Mouse (Mus musculus) cerebellum, adult 2 months (tissue): ENCODE data around the gene Col15a1. TPM values are rescaled to one million over a fixed set of nuclear protein-coding genes. Genes with fewer than 3 reads are reported as not detected.

Experiments used
- DNase-seq, 2 experiments: peaks; one replicate each; pipeline ENCODE4 v3.0.0; 2021
- H3K27ac ChIP-seq: fragments of 200-500 bp; 2 replicates; pipeline ENCODE4 v1.5.1; 2012; ENCODE audit warnings: low read length, control low read depth, inconsistent platforms; ENCODE audit not compliant: insufficient read depth
- H3K27me3 ChIP-seq: fragments of 200-500 bp; 2 replicates; pipeline ENCODE4 v1.6.1; 2012; ENCODE audit warnings: inconsistent platforms, mild to moderate bottlenecking, low read length, moderate library complexity; ENCODE audit not compliant: control insufficient read depth, insufficient read depth
- H3K4me1 ChIP-seq: fragments of 200-500 bp; 2 replicates; pipeline ENCODE4 v1.6.1; 2011; ENCODE audit warnings: low read length; ENCODE audit not compliant: control insufficient read depth, insufficient read depth
- H3K4me3 ChIP-seq: fragments of 200-500 bp; replicated peaks from 2 replicates; pipeline ENCODE3; 2011; ENCODE audit warnings: mild to moderate bottlenecking, low read depth, low read length, control low read depth; ENCODE audit not compliant: insufficient read depth
- CTCF ChIP-seq: fragments of 200-500 bp; IDR thresholded peaks from 2 replicates; pipeline ENCODE4 v1.5.1; 2011; ENCODE audit warnings: low read depth, mild to moderate bottlenecking, control low read depth, low read length, moderate library complexity, borderline replicate concordance; ENCODE audit not compliant: insufficient read depth
- POLR2A ChIP-seq: fragments of 200-500 bp; IDR thresholded peaks from 2 replicates; pipeline ENCODE4 v1.6.1; 2011; ENCODE audit warnings: low read length, control low read depth, borderline replicate concordance; ENCODE audit not compliant: insufficient read depth
- WGBS: fragments of 180-500 bp; shearing (Covaris S2); methylation state at CpG from one replicate; pipeline ENCODE4 v1.1.7; 2018; 5-methylcytosine and 5-hydroxymethylcytosine counted together
- polyA plus RNA-seq: library from polyadenylated mRNA; depleted of rRNA; stranded (reverse); fragments of >200 nt; gene quantifications from 2 replicates; pipeline ENCODE4 v1.2.3, GENCODE M21; 2012

Col15a1 gene
- polyA plus RNA-seq, 1 experiment = 3.9 TPM

DNA sequence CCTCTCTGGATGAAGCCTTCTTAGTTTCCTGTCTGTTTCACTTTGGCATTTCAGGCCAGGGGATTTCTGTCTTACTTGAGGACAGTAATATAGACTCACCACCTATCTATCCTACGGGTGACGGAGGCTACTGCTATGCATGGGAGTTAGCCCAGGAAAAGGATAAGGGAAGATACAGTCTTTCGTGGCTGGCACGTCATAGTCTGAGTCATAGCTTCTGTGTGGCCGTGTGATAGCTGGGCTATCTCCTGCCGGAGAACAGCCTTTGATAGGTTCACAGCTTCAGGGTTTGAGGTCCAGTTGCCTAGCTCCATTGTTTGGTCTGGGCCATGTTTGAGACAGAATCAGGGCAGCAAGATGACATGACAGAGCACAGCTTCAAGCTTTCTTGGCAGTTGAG lies 70.4 kb downstream of the Col15a1 start:
- Histone ChIP-seq H3K27ac (no peak overlapping the region), H3K4me3 (no peak overlapping the region), H3K4me1 (no peaks in the 10 kb centered on the region), H3K27me3 (no peaks in the 10 kb centered on the region; the same call in 1 of the 2 replicates)
- TF ChIP-seq CTCF (no peak), POLR2A (no peak)
- WGBS = 94% methylated on average over 6 of the region's 6 CpGs
- DNase-seq = no peak

DNA sequence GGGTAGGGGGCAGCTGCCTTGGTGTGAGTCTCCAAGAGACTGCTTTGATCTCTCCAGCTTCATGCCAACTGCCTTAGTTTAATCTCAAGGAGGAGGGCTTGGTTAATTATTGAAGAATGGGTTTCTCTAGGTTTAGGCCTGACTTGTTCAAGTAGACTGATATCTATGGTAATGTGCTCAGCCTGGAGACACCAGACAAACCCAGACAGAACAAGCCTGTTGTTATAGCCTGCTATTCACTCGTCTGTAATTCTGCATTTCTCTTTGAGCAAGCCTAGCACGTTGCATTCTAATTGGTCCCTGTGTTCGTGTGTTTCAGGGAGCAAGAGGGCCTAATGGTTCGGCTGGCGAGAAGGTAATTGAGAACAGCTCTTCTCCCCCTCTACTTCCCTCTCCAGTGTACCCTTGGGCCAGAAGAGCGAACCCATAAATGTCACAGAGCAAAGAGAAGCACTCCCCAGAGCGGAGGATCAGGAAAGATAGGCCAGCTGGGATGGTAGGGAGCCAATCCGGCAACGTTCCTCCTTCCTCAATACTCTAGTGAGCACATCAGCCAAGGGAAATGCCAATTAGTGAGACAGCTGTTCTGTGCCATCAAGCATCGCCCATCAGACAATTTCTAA lies 71.2 kb downstream of the Col15a1 start:
- Histone ChIP-seq H3K27ac (no peak overlapping the region), H3K4me1 (peaks cover 4% of the 10 kb centered on the region; the same call in 1 of the 2 replicates), H3K27me3 (no peaks in the 10 kb centered on the region; the same call in 1 of the 2 replicates), H3K4me3 (no peak overlapping the region)
- TF ChIP-seq CTCF = no peak
- TF ChIP-seq POLR2A = no peak
- WGBS = 69% methylated on average over 10 of the region's 10 CpGs
- DNase-seq = no peak

DNA sequence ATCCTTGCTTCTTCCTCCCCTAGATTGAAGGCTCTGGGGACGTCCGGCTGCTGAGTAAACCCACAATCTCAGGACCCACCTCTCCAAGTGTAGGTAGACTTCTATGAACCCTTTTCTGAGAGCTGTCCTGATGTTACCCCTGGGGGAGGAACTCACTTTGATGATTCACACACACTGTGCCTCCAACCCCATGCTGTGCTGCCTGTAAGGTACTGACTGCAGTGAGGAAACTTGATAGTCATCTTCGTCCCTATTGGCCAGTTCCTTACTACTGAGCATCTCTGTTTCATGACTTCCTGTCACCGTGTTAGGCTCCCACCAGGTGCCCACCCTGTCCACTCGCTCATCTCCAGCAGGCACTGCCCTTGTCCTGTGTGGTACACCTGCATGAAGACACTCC lies 72.2 kb downstream of the Col15a1 start:
- no peak overlapping the region for H3K4me3 ChIP-seq
- no peak overlapping the region for H3K27ac ChIP-seq
- peaks cover 7% of the 10 kb centered on the region; the same call in 1 of the 2 replicates for H3K4me1 ChIP-seq
- H3K27me3 ChIP-seq = no peaks in the 10 kb centered on the region; the same call in 1 of the 2 replicates
- DNase-seq = no peak
- TF ChIP-seq CTCF = no peak
- TF ChIP-seq POLR2A = no peak
- 85% methylated on average over 5 of the region's 5 CpGs for WGBS

DNA sequence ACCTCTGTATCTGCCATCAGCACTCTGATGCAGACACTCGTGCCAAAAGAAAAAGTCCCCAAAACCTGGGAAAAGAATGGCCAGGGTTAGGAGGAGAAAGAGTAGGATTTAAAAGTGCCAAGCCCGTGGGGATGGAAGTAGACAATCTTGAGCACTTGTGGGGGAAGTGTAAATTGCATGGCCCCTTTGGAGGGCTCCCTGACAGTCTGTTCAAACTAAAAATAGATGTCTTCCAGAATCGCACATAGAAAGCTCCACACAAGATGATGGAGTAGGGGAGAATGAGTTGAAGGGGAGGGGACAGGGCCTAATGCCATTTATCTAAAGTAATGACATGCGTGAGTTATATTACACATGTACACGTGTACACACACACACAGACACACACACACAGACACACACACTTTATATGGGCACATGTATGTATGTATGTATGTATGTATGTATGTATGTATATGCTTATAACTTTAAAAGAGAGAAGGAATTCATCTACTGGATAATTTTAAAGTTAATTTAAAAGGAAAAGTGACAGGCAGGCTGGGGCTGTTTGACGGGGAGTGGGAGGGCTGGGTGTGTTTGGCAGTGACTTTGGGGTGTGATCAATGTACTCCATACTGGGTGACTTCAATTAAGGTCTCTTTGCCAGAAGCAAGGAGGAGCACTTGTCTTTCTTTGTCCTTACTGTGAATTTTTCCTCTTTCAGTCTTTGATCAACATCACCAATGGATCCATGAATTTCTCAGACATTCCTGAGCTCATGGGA lies 74.1 kb downstream of the Col15a1 start:
- H3K27me3 ChIP-seq = peaks cover 2% of the 10 kb centered on the region; the same call in 1 of the 2 replicates
- TF ChIP-seq CTCF (no peak), POLR2A (no peak)
- no peak overlapping the region for H3K4me3 ChIP-seq
- H3K27ac ChIP-seq = no peak overlapping the region
- no peak for DNase-seq
- 86% methylated on average over 6 of the region's 6 CpGs for WGBS
- peaks cover 7% of the 10 kb centered on the region for H3K4me1 ChIP-seq

DNA sequence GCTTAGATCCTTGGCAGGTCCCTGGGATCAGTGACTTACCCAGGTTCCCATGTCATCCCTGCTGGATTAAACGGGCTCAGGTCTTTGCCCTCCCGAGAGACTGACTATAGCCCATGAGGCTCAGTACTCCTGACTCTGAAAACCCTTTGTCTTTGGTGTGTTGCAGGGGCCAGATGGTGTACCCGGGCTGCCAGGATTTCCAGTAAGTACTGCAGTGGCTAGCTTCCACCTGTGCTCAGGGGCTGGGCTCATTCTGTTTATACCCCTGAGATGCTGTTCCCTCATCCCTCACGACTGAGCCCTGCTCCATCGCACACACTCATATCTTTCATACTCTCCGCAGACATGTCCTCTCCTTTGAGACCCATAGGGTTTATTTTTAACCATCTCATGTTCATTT lies 76.3 kb downstream of the Col15a1 start:
- no peak overlapping the region for H3K27ac ChIP-seq
- H3K27me3 ChIP-seq = peaks cover 2% of the 10 kb centered on the region; the same call in 1 of the 2 replicates
- H3K4me3 ChIP-seq = no peak overlapping the region
- TF ChIP-seq POLR2A (no peak), CTCF (no peak)
- peaks cover 7% of the 10 kb centered on the region for H3K4me1 ChIP-seq
- WGBS = 20% methylated on average over 6 of the region's 6 CpGs
- DNase-seq = peak; percentile 65 to 72

DNA sequence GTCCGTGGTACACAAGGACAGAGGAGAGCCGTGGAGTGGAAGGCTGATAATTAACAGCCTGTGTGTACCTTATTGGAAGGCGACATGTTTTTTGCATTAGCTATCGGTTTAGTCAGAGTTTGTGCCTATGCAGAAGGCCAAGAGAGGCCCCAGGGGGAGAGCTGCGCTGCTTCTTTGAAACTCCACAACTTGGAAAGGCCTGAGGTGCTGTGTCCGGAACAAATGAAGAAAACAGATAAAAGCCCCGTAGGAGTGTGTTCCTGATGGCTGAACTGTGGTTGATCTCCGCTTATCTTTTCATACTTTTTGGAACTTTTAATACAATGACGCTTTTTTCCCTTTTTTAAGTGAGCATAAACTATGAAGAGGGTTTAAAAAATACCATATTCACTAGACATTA lies 76.9 kb downstream of the Col15a1 start:
- DNase-seq = no peak
- Histone ChIP-seq H3K27ac (no peak overlapping the region), H3K27me3 (peaks cover 2% of the 10 kb centered on the region; the same call in 1 of the 2 replicates), H3K4me3 (no peak overlapping the region), H3K4me1 (peaks cover 7% of the 10 kb centered on the region)
- TF ChIP-seq CTCF (no peak), POLR2A (no peak)
- WGBS = 74% methylated on average over 9 of the region's 9 CpGs

DNA sequence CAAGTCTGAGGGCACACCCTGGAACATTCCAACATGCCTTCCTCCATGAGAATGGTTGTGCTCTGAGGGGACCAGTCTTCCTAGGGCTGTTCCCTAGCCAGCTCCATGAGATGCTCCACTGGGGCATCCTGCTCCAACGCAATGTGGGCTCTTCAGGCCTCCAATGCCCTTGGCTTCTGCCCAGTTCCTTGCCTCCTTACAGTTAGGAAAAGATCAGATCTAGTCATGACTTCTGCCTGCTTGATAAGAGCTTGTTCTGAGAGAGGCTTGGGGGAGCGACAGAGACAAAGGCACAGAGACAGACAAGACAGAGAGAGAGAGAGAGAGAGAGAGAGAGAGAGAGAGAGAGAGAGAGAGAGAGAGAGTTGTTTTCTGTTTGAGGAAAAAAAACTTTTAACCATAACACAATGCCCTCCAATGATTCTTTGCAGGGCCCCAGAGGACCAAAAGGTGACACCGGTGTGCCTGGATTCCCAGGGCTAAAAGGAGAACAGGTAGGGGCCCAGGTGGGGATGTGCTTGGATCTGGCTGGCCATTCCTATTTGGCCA lies 78.7 kb downstream of the Col15a1 start:
- Histone ChIP-seq H3K4me1 (peaks cover 16% of the 10 kb centered on the region), H3K27me3 (peaks cover 2% of the 10 kb centered on the region; the same call in 1 of the 2 replicates), H3K4me3 (no peak overlapping the region), H3K27ac (no peak overlapping the region)
- TF ChIP-seq POLR2A (no peak), CTCF (no peak)
- 90% methylated on average over 3 of the region's 3 CpGs for WGBS
- no peak for DNase-seq
